Comparison of ENCODE assay signal across 7 mouse cellular contexts in genomic region chr7:97399960-97400715, GRCm38 (mm10). TPM values are rescaled to one million over a fixed set of nuclear protein-coding genes. Genes with fewer than 3 reads are reported as not detected.
DNase-seq lines count a peak whose midpoint lies in the region; ATAC-seq and TF ChIP-seq lines count a peak whose summit lies in the region.

Gene Ndufc2 (plus strand): TSS chr7:97400003.

- peak within 1 kb of the TSS; percentile 94 for H3K9ac ChIP-seq in midbrain, embryonic 12.5 days (replicated peaks)

- 1% methylated on average over 54 of the region's 54 CpGs for WGBS in midbrain, embryonic 12.5 days
- WGBS in small intestine, adult 2 months, result under 1% methylated on average over 54 of the region's 54 CpGs

- H3K9me3 ChIP-seq in midbrain, embryonic 12.5 days, result no peaks in the 10 kb centered on the region

- intact Hi-C loops in left cerebral cortex, postnatal 4 days (cut with DNase I), result no loop called here

- H3K4me3 ChIP-seq in cortical plate, adult 2 months (ENCODE audit: insufficient read depth, low read length), result peak within 1 kb of the TSS; percentile 87
- peak within 1 kb of the TSS; percentile 81 for H3K4me3 ChIP-seq in midbrain, embryonic 12.5 days
- H3K4me3 ChIP-seq in small intestine, adult 2 months (ENCODE audit: low read depth, low read length), result peak within 1 kb of the TSS; percentile 80

- peak; percentile 70 to 74 for DNase-seq in adrenal gland, adult 18-20 months (ENCODE audit: low spot score in 2 of 2)
- DNase-seq in gastrocnemius, postnatal 10 days, result peak; percentile 73
- peak; percentile 88 for DNase-seq in induced T-regulatory cell, adult 2 months (ENCODE audit: low read depth)
- peak; percentile 78 for DNase-seq in left cerebral cortex, postnatal 4 days

- peak within 1 kb of the TSS; percentile 79 for H3K4me2 ChIP-seq in midbrain, embryonic 12.5 days (replicated peaks)

- H3K27me3 ChIP-seq in midbrain, embryonic 12.5 days, result no peaks in the 10 kb centered on the region
- H3K27me3 ChIP-seq in small intestine, adult 2 months (ENCODE audit: control insufficient read depth, insufficient read depth, low read length), result no peaks in the 10 kb centered on the region

- peak within 1 kb of the TSS; percentile 91 for H3K27ac ChIP-seq in cortical plate, adult 2 months (ENCODE audit: insufficient read depth, low read length)
- H3K27ac ChIP-seq in midbrain, embryonic 12.5 days (replicated peaks), result peak within 1 kb of the TSS; percentile 74
- H3K27ac ChIP-seq in small intestine, adult 2 months (ENCODE audit: insufficient read depth, low read depth, low read length), result peak within 1 kb of the TSS; percentile 66

- ATAC-seq in midbrain, embryonic 12.5 days (ENCODE audit: low FRiP score, low read depth), result peak; percentile 91

- TF ChIP-seq CTCF in cortical plate, adult 2 months (IDR thresholded peaks at IDR 0.05; ENCODE audit: extremely low read depth, insufficient read depth, low read length), result no peak
- no peak for TF ChIP-seq CTCF in small intestine, adult 2 months (IDR thresholded peaks at IDR 0.05; ENCODE audit: extremely low read depth, insufficient read length, insufficient replicate concordance, low read depth, low read length)

- H3K36me3 ChIP-seq in midbrain, embryonic 12.5 days, result peaks cover 22% of the 10 kb centered on the region; the same call in 1 of the 2 replicates
- no peaks in the 10 kb centered on the region for H3K36me3 ChIP-seq in small intestine, adult 2 months (ENCODE audit: control insufficient read depth, insufficient read depth, low read length)

- peaks cover 9% of the 10 kb centered on the region for H3K4me1 ChIP-seq in cortical plate, adult 2 months (ENCODE audit: control insufficient read depth, insufficient read depth, low read length)
- peaks cover 19% of the 10 kb centered on the region for H3K4me1 ChIP-seq in midbrain, embryonic 12.5 days
- H3K4me1 ChIP-seq in small intestine, adult 2 months (ENCODE audit: control insufficient read depth, insufficient read depth, insufficient read length, low read length), result peaks cover 6% of the 10 kb centered on the region; the same call in 1 of the 2 replicates

- TF ChIP-seq POLR2A in cortical plate, adult 2 months (IDR thresholded peaks at IDR 0.05; ENCODE audit: extremely low read depth, insufficient read depth, low read length), result peak; percentile 96
- peak; percentile 75 for TF ChIP-seq POLR2A in small intestine, adult 2 months (IDR thresholded peaks at IDR 0.05; ENCODE audit: low read depth, low read length)

RNA-seq across cellular contexts. Expression of gene Ndufc2, which starts in this region (rescaled TPM):
- 100 to 1,000 TPM; 276 to 365 TPM for total RNA-seq in adrenal gland, adult 18-20 months (2021)
- 215 and 243 TPM in 2 replicates for polyA plus RNA-seq in cortical plate, adult 2 months (2012; rRNA removed)
- total RNA-seq in gastrocnemius, postnatal 10 days (2021), result 100 to 1,000 TPM; 280 to 319 TPM
- 100 to 1,000 TPM; 249 to 255 TPM for total RNA-seq in left cerebral cortex, postnatal 4 days (2021)
- 344 and 345 TPM in 2 replicates for polyA plus RNA-seq in midbrain, embryonic 12.5 days (2016; fragmentation: Nextera tagmentation; extraction: Ambion mirVana)
- 58.2 and 89.7 TPM in 2 replicates for polyA plus RNA-seq in small intestine, adult 2 months (2012; rRNA removed)

Comparison
In these comparisons a context has a peak if more than half of its experiments do, and no peak if none do; other contexts are left out.
1. Peak in every context shown above with its lines: DNase-seq, ATAC-seq, H3K4me3 ChIP-seq and H3K27ac ChIP-seq.